Mouse (Mus musculus) forebrain, embryonic 16.5 days (tissue): ENCODE measurements around the gene Slc30a1. TPM values are rescaled to one million over a fixed set of nuclear protein-coding genes. Genes with fewer than 3 reads are reported as not detected.

Source experiments
- ATAC-seq: fragments of 200-750 bp; cut with Nextera tagmentation; 2 replicates; pipeline ENCODE4 v1.8.0; 2017; ENCODE audit warnings: mild to moderate bottlenecking, moderate library complexity
- H3K27ac ChIP-seq: fragments of 300-500 bp; sonication (generic); 2 replicates; pipeline ENCODE4 v1.5.1; 2014; ENCODE audit warnings: low read length, control low read depth
- H3K27me3 ChIP-seq: fragments of 300-500 bp; sonication (generic); replicated peaks from 2 replicates; pipeline ENCODE4 v1.6.1; 2014; ENCODE audit warnings: low read length; ENCODE audit not compliant: control insufficient read depth, insufficient read depth
- H3K36me3 ChIP-seq: fragments of 300-500 bp; sonication (generic); 2 replicates; pipeline ENCODE4 v1.6.1; 2014; ENCODE audit not compliant: control insufficient read depth, insufficient read depth
- H3K4me1 ChIP-seq: fragments of 300-500 bp; sonication (generic); replicated peaks from 2 replicates; pipeline ENCODE4 v1.6.1; 2014; ENCODE audit warnings: low read length; ENCODE audit not compliant: control insufficient read depth, insufficient read depth
- H3K4me2 ChIP-seq: fragments of 300-500 bp; sonication (generic); 2 replicates; pipeline ENCODE4 v1.6.1; 2014; ENCODE audit warnings: mild to moderate bottlenecking, low read length, control low read depth
- H3K4me3 ChIP-seq: fragments of 300-500 bp; sonication (generic); replicated peaks from 2 replicates; pipeline ENCODE4 v1.5.1; 2014; ENCODE audit warnings: mild to moderate bottlenecking, low read length, control low read depth
- H3K9ac ChIP-seq: fragments of 300-500 bp; sonication (generic); replicated peaks from 2 replicates; pipeline ENCODE4 v1.6.1; 2014; ENCODE audit warnings: low read depth, low read length, control low read depth
- H3K9me3 ChIP-seq: fragments of 300-500 bp; sonication (generic); 2 replicates; pipeline ENCODE4 v1.6.1; 2016; ENCODE audit warnings: low read length; ENCODE audit not compliant: control insufficient read depth
- WGBS: fragments of 180-500 bp; shearing (Covaris S2); extraction: QIAGEN DNeasy Blood & Tissue Kit; methylation state at CpG from one replicate; pipeline ENCODE4 v1.1.7; 2014; 5-methylcytosine and 5-hydroxymethylcytosine counted together
- polyA plus RNA-seq: library from polyadenylated mRNA; unstranded; fragments of >200 nt; fragmentation: Nextera tagmentation; extraction: Ambion mirVana; gene quantifications from 2 replicates; pipeline ENCODE4 v1.2.1, GENCODE M21; 2015

Gene Slc30a1
- polyA plus RNA-seq, 1 experiment from 2014 or later: 2.4 TPM

DNA sequence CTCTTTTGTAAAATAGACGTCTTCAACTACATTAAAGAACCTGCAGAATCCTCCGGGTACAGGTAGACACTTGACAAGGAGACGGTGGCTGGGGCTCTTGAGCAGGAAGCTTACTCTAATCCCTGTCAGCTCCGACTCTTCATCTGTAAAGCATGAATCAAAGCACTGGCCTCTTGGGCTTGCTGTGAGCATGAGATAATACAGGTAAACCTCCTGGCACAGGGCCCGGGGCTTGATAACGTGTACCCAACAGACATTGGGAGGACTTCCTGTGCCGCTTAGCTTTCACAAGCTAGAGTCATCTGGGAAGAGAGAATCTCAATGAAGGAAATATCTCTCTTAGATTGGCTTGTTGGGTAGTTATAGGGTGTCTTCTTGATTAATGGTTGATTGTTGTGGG is 31.6 kb upstream of the Slc30a1 start:
- WGBS: 91% methylated on average over 7 of the region's 7 CpGs
- H3K9me3 ChIP-seq: no peaks in the 10 kb centered on the region
- H3K27me3 ChIP-seq: no peaks in the 10 kb centered on the region
- no peak overlapping the region for H3K9ac ChIP-seq
- H3K36me3 ChIP-seq: no peaks in the 10 kb centered on the region
- no peak overlapping the region for H3K4me3 ChIP-seq
- ATAC-seq: no peak
- peaks cover 4% of the 10 kb centered on the region; the same call in 1 of the 2 replicates for H3K4me1 ChIP-seq
- no peak overlapping the region for H3K27ac ChIP-seq
- no peak overlapping the region for H3K4me2 ChIP-seq

DNA sequence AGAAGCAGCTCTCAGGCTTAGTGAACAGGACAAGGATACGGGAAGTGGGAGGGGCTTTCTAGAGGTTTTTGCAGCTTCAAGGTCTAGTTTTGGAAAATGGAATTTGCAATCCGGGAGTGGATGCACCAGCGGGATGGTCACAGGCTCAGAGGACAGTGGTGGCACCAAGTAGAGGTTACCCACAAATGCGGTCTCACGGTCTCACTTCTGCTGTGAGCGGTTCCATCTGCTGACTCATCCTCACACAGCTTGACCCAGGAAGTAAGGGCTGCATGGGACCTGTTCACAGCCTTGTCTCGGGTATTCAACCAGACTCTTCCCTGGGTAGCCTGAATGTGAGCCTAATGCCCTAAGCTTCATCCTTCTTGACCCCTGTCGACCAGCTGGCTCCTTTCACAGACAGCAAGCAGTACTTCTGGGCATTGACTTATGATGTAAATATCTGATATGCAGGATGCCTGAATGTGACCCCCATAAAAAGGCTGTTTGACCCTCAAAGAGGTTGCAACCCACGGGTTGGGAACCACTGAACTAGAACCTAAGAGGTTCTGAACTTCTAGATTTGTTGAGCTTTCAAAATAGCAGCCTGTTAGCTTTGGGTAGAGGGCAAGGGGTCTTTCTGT is 30.8 kb upstream of the Slc30a1 start:
- 82% methylated on average over 9 of the region's 9 CpGs for WGBS
- Histone ChIP-seq H3K4me3 (no peak overlapping the region), H3K9ac (no peak overlapping the region), H3K4me2 (no peak overlapping the region), H3K27me3 (no peaks in the 10 kb centered on the region), H3K27ac (no peak overlapping the region), H3K36me3 (no peaks in the 10 kb centered on the region), H3K9me3 (no peaks in the 10 kb centered on the region), H3K4me1 (peaks cover 4% of the 10 kb centered on the region; the same call in 1 of the 2 replicates)
- ATAC-seq: no peak

DNA sequence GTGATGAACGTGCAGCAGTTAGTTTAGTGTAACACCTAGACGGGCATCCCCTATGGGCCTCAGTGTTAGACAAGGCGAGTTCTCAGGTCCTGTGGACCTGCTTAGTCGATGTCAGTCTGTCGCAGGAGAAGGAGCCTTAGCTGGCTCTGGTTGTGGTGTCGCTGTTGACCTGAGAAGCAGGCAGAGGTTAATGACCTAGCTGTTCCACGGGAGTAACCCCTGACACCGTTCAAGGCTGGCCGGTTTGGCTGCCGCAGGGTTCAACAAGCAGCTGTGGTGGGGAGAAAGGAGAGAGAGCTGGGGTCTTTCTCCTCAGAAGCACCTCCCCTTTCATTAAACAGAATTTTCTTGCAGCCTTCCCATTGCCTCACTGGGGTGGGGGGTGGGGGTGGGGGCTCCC is 28.9 kb upstream of the Slc30a1 start:
- Histone ChIP-seq H3K4me2 (no peak overlapping the region), H3K9ac (no peak overlapping the region), H3K4me1 (peaks cover 4% of the 10 kb centered on the region; the same call in 1 of the 2 replicates), H3K27me3 (no peaks in the 10 kb centered on the region), H3K4me3 (no peak overlapping the region), H3K36me3 (no peaks in the 10 kb centered on the region), H3K27ac (no peak overlapping the region), H3K9me3 (no peaks in the 10 kb centered on the region)
- WGBS: 77% methylated on average over 10 of the region's 10 CpGs
- no peak for ATAC-seq

DNA sequence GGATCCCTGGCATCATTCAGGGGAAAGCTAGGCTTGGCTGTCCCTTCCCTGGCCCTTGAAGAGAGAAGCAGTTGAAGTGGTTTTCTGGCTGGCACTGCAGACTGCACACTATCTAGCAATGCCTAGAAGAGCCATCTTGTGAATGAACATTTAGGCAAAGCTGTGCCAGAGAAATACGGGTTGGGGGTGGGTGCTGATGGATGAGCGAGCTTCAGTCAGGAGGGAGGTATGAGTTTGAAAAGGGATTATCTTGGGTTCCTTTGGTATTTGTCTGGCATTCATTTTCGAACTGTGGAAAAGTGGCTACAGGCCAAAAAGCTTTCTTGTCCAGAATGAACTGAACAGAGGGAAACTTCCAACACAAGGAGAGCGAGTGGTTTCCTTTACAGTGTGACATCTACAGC is 28.0 kb upstream of the Slc30a1 start:
- Histone ChIP-seq H3K9ac (no peak overlapping the region), H3K4me1 (peaks cover 4% of the 10 kb centered on the region; the same call in 1 of the 2 replicates), H3K36me3 (no peaks in the 10 kb centered on the region), H3K9me3 (no peaks in the 10 kb centered on the region), H3K27ac (no peak overlapping the region), H3K4me2 (no peak overlapping the region), H3K4me3 (no peak overlapping the region), H3K27me3 (no peaks in the 10 kb centered on the region)
- ATAC-seq: peak; percentile 40
- WGBS: 17% methylated on average over 4 of the region's 4 CpGs

DNA sequence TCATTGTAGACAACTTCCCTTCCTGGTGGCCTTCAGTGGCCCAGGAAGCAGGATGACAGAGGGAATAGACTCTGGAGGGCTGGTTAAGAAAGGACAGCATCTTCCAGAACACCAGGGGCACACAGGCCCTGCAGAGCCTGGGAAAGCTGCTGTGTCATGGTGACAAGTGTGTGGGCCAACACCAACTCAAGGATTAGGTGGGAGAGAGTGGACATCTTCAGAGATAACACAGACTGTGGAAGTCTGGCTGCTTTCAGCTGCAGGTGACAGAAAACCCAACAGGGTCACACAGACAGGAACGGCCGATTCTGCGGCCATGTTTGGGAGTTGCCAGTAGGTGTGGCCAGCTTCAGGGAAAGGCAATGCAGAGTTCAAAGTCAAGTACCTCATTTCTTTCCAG is 26.3 kb upstream of the Slc30a1 start:
- Histone ChIP-seq H3K27ac (no peak overlapping the region), H3K27me3 (no peaks in the 10 kb centered on the region), H3K4me2 (no peak overlapping the region), H3K4me3 (no peak overlapping the region), H3K9me3 (no peaks in the 10 kb centered on the region), H3K9ac (no peak overlapping the region), H3K36me3 (no peaks in the 10 kb centered on the region), H3K4me1 (peaks cover 4% of the 10 kb centered on the region; the same call in 1 of the 2 replicates)
- ATAC-seq: no peak
- WGBS: 93% methylated on average over 3 of the region's 3 CpGs

DNA sequence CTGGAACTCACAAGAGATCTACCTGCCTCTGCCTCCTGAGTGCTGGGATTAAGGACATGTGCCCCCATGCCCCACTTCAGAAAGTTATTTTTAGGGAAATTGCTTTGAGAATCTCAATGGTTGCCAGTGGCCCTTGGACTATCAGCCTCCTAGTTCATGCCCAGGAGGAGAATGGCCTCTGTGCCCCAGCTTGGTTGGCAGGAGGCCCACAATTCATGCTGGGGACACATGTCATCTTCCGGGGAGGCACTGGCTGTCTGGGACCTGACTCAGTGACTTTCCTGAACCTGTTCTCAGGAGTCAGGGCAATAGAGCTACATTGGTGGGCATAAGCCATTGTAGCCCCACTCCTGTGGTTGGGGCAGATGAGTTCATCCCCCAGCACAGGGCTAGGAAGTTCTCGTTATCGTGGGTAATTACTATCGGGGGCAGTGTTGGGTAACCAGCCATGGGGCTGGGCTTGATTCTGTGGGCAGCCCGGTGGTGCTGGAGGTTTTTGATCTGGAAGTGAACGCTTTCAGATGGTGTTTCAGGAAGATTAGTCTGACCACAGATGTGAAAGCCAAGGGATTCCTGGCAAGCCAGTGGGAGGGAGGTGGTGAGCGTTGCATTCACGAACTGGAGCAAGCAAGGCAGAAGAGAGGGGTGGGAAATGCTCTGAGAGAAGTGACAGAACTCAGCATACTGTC is 25.5 kb upstream of the Slc30a1 start:
- no peak overlapping the region for H3K9ac ChIP-seq
- H3K36me3 ChIP-seq: no peaks in the 10 kb centered on the region
- H3K27ac ChIP-seq: no peak overlapping the region
- 65% methylated on average over 8 of the region's 8 CpGs for WGBS
- no peaks in the 10 kb centered on the region for H3K9me3 ChIP-seq
- peaks cover 4% of the 10 kb centered on the region; the same call in 1 of the 2 replicates for H3K4me1 ChIP-seq
- no peak for ATAC-seq
- H3K27me3 ChIP-seq: no peaks in the 10 kb centered on the region
- no peak overlapping the region for H3K4me2 ChIP-seq
- no peak overlapping the region for H3K4me3 ChIP-seq

DNA sequence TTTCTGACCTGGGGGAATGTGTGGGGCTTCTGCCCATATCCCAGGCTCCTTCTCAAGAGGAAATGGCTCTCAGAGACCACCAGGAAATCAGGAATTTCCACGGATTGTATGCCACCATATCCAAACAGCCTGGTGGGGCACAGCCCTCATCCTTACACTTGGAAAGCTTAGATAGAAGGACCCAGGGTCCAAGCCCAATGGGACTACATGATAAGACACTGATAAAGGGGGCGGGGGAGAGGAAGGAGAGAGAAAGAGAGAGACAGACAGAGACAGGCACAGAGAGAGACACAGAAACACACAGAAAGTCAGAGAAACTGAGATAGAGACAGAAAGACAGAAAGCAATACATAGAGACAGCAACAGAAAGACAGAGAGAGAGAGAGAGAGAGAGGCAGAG is 24.9 kb upstream of the Slc30a1 start:
- no peak overlapping the region for H3K4me2 ChIP-seq
- H3K27ac ChIP-seq: no peak overlapping the region
- 72% methylated on average over 2 of the region's 2 CpGs for WGBS
- H3K27me3 ChIP-seq: no peaks in the 10 kb centered on the region
- no peak for ATAC-seq
- no peak overlapping the region for H3K9ac ChIP-seq
- no peaks in the 10 kb centered on the region for H3K36me3 ChIP-seq
- H3K9me3 ChIP-seq: no peaks in the 10 kb centered on the region
- H3K4me1 ChIP-seq: peaks cover 4% of the 10 kb centered on the region; the same call in 1 of the 2 replicates
- H3K4me3 ChIP-seq: no peak overlapping the region

DNA sequence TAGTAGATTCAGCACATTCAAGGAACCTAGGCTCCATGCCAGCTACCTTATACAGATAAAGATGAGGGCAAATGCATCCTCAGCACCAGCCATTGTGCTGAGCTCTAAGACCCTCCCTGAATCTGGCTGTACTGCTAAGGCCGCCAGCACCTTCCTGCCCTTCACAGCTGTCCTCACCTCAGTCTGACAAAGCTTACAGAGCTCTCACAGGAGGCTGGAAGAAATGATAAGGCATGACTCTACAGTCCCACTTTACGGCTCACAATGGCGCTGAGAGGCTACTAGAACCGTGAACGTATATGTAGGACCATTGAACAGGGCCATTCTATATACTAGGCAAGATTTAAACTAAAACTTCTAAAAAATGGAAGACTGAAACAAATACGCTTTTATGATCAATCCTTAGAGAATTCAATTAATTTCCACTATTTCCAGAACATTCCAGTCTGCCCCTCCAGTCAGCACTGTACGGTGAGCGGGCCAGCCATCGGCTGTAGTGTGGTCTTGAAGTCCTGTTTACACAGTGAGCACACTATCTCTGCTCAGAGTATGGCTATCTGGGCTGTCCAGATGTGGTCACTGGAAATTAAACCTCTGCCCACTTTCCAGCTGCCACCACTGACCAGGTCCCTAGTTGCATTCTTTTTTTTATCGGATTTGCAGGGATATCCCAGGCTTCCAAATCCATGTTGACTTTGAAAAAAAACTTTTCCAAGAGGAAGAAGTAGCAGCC is 23.9 kb upstream of the Slc30a1 start:
- no peaks in the 10 kb centered on the region for H3K9me3 ChIP-seq
- no peaks in the 10 kb centered on the region for H3K27me3 ChIP-seq
- peaks cover 4% of the 10 kb centered on the region; the same call in 1 of the 2 replicates for H3K4me1 ChIP-seq
- ATAC-seq: no peak
- H3K36me3 ChIP-seq: no peaks in the 10 kb centered on the region
- no peak overlapping the region for H3K9ac ChIP-seq
- no peak overlapping the region for H3K4me2 ChIP-seq
- 93% methylated on average over 10 of the region's 10 CpGs for WGBS
- no peak overlapping the region for H3K27ac ChIP-seq
- H3K4me3 ChIP-seq: no peak overlapping the region

DNA sequence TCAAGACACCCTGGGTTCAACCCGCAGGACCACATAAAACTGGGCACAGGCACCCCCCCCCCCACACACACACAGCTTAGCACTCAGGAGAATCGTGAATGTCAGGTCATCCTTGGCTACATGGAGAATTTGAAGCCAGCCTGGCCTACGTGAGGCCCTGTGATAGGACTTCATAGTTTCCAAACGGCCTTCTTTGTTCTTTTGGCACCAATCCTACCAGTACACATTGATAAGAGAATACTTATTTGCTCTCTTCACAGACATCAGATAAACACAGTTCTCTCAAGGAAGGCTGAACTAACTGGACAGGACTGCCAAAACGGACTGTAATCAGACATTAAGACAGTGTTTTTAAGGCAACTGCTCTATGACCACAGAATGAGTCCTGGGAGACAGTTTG is 22.9 kb upstream of the Slc30a1 start:
- Histone ChIP-seq H3K27ac (no peak overlapping the region), H3K4me3 (no peak overlapping the region), H3K36me3 (no peaks in the 10 kb centered on the region), H3K27me3 (no peaks in the 10 kb centered on the region), H3K9me3 (no peaks in the 10 kb centered on the region), H3K4me1 (no peaks in the 10 kb centered on the region), H3K9ac (no peak overlapping the region), H3K4me2 (no peak overlapping the region)
- ATAC-seq: no peak
- 72% methylated on average over 5 of the region's 5 CpGs for WGBS
